Mouse (Mus musculus): ENCODE measurements around the gene Nrip1.

Gene Nrip1

GRCm38 (mm10) chr16:76315642-76316041, 58.0 kb downstream of the Nrip1 start:
- no peak for DNase-seq (ENCODE audit: low spot score)

DNA sequence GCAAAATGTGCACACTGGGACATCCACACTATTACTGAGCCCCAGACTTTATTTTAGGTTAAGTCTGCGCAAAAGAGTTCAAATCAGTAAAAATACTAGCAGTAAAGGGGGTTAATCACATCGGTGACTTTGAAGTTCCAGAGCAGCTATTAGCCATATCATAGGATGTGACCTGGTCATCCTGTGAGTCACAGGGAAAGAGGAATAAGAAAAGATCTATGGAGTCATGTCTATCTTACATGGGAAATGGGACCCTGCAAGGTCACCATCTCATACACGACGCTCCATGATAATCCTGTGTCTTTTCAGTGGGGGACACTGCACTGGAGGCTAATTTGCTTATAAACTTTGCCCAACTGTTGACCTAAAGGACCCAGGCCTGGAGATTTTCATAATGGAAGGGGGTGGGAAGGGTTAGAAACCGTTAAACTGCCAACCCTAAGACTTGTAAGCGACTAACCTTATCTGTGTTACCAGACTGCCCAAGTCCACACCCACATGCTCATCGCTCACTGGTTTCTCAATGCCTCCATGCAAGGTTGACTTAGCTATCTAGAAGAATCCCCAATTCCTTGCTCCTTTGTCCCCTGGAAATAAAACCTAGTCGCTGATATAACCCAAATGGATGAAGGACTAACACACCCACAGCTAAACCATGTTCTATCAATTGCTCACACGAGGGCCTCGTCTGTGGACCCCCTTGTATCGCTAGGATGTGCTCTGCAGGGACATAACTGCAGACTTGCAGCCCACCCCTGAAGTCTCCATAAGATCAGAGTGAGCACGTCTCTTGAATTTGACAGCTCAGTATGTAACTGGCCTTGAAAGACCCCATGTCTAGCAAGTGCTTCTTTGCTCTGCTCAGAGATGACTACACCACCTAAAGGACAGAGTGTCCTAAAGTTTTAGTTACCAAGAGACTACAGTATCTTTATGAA, 59.3 kb downstream of the Nrip1 start:
- DNase-seq (ENCODE audit: low spot score) = peak; percentile 19

- DNase-seq (ENCODE audit: low spot score) = no peak
These were observed 60.7 kb downstream of the Nrip1 start for GRCm38 (mm10) chr16:76312887-76313420.

GRCm38 (mm10) chr16:76310791-76311190, 62.8 kb downstream of the Nrip1 start:
- DNase-seq (ENCODE audit: low spot score) = no peak

GRCm38 (mm10) chr16:76310286-76310685, 63.3 kb downstream of the Nrip1 start:
- DNase-seq (ENCODE audit: low spot score) = no peak

DNA sequence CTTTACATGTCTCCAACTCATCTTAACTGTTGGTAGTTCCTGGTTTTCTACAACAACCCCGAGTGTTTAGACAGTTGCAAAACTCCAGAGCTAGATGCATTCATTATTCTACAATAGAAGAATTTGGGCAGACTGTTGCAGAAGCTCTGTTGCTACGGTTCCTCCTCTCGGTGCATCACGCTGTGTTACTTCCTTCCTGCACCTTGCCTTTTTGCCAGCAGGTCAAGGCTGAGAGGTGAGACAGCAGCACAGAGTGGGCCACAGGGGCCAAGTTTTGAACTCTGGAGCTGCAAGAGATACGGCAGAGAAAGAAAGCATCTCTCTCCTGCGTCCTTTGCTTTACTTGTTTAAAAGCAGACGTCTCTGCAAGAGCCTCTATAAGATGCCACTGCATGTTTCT, 64.3 kb downstream of the Nrip1 start:
- DNase-seq (ENCODE audit: low spot score) = no peak

- no peak for DNase-seq (ENCODE audit: low spot score)
These were observed 66.6 kb downstream of the Nrip1 start for GRCm38 (mm10) chr16:76307039-76307438.

DNA sequence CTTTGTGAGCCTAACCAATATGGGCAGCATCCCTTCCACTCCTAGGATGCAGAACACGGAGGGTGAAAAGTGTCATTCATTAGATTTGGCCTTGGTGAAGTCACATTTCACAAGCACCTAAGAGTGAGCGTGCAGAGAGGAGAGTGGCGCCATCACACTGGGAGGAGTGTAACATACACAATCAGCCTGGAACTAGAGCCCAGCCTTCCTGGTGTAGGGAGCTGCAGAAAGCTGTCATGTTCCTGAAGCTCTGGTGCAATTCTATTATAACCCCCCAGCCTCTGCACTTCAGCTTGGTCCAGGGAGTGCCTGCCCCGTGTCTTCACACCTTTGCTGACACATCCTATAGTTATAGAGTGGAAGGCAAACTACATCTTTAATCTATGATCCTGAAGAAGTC, 67.2 kb downstream of the Nrip1 start:
- DNase-seq (ENCODE audit: low spot score) = no peak

GRCm38 (mm10) chr16:76303436-76303835, 70.2 kb downstream of the Nrip1 start:
- DNase-seq (ENCODE audit: low spot score) = no peak

DNA sequence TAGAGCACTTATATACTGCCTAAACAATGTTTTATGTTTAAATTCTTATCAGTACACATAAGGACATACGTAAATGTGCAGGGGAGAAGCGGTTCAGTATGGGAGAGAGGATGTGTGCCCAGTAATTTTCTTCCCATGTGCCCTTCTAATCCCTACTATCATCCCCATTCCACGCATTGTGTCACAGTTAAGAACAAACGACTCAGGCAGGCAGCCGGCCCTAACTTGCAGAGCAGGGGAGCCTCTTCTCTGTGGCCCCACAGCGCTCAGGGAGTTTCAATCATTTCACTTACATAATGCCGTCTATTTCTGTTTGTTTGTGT, 71.9 kb downstream of the Nrip1 start:
- DNase-seq (ENCODE audit: low spot score) = no peak

DNA sequence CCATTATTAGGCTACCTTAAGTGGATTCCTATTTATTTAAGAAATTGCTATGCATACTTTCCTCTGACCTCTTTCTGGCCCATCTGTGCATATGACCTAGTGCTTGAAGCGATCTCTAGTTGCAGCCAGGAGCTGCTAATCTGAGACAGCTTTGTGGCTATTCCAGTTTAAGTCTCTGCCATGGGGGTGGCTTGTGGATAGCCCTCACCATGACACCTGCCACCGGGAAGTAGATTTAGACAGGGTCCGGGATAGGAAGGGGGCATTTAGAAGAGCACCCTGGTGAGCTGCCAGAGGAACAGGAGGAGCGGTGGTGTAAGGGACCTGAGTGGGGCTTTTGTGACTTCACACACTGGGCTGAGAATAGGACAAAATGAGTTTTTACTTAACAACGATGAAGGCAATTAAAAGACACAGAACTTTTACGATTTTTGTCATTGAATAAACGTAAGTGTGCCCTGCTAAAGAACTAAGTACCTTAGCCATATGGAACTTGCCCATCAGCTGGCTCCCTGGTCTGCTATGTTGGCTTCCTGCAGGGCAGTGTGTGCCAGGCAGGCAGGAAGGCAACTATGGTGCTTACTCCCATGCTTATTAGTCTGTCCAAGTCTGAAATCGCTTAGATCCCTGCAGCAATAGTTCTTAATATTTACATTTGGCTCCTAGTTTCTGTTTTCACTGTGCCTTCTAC, 72.4 kb downstream of the Nrip1 start:
- no peak for DNase-seq (ENCODE audit: low spot score)

- no peak for DNase-seq (ENCODE audit: low spot score)
These were observed 73.2 kb downstream of the Nrip1 start for GRCm38 (mm10) chr16:76300452-76300851.

DNA sequence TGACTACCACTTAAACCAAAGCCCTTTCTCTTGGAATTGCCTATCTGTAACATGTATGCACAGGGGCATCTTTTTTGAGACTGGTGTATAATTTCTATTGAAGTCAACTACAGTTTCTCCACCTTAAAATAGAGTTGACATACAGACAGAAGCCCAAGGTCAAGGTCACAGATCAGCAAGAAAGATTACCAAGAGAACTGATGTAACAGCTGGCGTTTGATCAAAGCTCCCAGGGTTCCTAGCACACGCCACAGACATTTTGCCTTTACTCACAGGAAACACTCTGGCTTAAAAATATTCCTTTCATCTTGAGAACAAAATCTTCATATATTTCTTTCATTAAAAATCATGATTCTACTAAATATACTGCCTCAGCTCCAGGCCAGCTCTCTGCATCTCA, 74.1 kb downstream of the Nrip1 start:
- DNase-seq (ENCODE audit: low spot score) = no peak

DNA sequence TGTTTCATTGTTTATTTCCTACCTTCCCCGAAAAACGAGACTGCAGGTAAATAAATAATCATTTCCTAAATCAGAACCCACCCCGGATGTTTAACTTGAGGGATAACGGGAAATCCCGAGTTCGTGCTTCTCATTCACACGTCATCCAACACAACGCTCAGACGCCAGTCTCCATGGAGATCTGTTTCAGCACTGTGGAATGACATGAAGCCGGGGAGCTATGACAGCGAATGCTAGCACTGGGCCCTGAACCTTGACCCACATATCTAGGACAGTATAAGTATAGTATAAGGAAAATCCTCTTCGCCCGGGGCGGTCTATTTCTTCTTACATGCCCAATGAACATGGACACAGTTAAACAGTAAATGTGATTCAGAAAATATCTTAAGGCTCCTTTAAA, 78.3 kb downstream of the Nrip1 start:
- DNase-seq (ENCODE audit: low spot score) = no peak

GRCm38 (mm10) chr16:76294550-76294949, 79.1 kb downstream of the Nrip1 start:
- peak; percentile 48 for DNase-seq (ENCODE audit: low spot score)

DNA sequence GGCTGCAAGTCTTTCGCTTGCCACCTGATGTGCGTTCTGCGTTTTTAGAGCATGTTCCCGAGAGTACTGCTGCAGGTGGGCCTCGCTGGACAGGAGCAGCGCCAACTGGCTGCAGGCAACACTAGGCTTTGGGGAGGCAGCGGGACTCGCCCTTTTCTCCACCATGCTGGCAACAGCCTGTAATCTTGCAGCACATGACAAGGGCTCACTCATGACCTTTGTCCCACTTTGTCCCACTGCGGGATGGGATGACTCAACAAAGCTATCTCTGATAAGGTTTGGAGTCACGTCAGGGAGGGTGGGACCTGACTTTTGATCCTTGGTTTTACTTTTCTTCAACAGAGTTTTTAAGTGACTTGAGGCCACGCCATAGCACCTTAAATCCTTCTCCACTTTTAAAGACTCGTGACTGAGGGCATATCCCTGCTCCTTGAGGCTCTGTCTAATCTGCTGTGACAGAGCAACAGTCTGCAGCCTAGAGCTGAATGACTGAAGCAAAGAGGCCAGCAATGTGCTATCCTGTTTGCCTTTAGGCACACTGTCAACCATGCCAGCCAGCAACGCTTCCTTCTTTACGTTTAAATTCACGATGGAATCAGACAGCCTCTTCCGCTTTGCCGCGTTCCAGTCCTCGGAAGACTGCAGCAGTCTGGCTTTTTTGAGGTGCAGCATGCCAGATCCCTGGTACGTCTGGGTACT, 79.7 kb downstream of the Nrip1 start:
- DNase-seq (ENCODE audit: low spot score) = peak; percentile 88

- DNase-seq (ENCODE audit: low spot score) = no peak
These were observed 80.5 kb downstream of the Nrip1 start for GRCm38 (mm10) chr16:76293176-76293575.

GRCm38 (mm10) chr16:76292656-76293055, 81.0 kb downstream of the Nrip1 start:
- no peak for DNase-seq (ENCODE audit: low spot score)

GRCm38 (mm10) chr16:76291366-76291765, 82.3 kb downstream of the Nrip1 start:
- DNase-seq (ENCODE audit: low spot score) = no peak

DNA sequence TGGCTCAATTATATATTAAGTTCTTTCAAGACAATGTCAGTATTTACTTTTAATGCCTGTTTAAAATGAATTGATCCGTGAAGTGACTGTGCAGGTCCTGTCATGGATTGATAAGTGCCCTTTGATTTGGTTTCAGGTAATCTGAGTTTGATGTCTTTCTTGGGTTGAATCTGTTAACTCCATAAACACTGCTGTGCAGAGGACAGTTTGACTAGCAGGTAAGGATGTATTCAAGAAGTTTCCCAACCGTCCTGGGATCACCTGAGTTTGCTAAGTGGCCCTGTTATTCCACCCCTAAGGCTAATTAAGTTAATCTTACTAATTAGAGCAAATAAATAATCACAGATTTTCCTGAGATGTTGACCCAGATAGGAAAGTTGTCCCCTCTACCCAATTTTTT, 84.1 kb downstream of the Nrip1 start:
- no peak for DNase-seq (ENCODE audit: low spot score)

DNA sequence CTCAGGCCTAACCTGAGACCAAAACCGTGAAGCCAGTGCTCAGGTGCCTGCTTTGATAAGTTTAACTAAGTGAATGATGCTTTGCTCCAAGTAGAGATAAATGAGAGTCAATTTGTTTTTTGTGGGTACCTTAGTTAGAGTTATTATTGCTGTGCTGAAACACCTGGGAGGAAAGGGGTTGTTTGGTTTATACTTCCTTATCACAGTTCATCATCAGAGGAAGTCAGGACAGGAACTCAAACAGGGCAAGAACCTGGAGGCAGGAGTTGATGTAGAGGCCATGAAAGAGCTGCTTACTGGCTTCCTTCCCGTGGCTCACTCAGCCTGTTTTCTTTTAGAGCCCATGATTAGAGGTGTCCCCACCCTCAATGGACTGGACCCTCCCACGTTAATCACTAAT, 89.8 kb downstream of the Nrip1 start:
- DNase-seq (ENCODE audit: low spot score) = no peak

DNA sequence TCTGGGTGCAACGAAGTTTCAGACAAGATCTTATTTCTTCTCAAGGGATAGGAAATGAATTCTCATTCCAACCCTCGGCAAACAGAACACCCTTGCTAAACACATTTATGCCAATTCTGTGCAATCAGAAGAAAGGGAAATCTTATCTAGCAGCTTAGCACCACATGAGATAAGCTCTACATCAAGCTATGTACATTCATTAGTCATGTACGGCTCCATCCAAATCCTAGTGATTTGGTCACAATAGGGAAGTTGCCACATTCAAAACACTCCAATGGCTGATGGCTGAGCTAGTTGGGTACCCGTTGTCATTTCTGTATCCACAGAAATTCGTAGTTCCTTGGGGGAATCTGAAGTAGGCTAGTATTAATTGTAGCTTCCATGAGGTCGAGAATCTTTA, 91.8 kb downstream of the Nrip1 start:
- no peak for DNase-seq (ENCODE audit: low spot score)

DNA sequence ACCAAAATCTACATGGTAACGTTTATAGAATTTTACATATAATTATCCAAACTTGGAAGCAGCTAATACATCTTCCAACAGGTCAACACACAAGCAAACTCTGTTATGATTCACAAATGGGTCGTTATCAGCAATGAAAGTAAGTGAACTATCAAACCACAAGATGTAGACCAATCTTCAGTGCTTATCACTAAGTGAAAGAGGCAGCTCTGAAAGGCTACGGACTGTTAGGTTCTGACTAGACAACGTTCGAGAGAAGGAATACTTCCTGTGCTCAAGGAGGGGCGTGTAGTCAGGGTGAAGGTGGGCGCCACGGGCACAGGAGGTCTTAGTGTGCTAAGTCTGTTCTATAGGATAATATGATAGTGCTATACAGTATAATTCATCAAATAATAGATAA, 93.3 kb downstream of the Nrip1 start:
- DNase-seq (ENCODE audit: low spot score) = no peak
